Mouse (Mus musculus) large intestine, adult 2 months (tissue): Measurements from ENCODE around the gene Rpl18a. TPM values are rescaled to one million over a fixed set of nuclear protein-coding genes. Genes with fewer than 3 reads are reported as not detected.

Experiments
- DNase-seq: peaks from one replicate; pipeline ENCODE4 v3.0.0-alpha.2; 2012; ENCODE audit warnings: low read depth, low spot score
- WGBS: fragments of 180-500 bp; shearing (Covaris S2); methylation state at CpG from one replicate; pipeline ENCODE4 v1.1.7; 2018; 5-methylcytosine and 5-hydroxymethylcytosine counted together
- polyA plus RNA-seq: library from polyadenylated mRNA; depleted of rRNA; stranded (reverse); fragments of >200 nt; gene quantifications from 2 replicates; pipeline ENCODE4 v1.2.3, GENCODE M21; 2012

Gene Rpl18a
- polyA plus RNA-seq, 1 experiment, result 3,697 TPM

DNA sequence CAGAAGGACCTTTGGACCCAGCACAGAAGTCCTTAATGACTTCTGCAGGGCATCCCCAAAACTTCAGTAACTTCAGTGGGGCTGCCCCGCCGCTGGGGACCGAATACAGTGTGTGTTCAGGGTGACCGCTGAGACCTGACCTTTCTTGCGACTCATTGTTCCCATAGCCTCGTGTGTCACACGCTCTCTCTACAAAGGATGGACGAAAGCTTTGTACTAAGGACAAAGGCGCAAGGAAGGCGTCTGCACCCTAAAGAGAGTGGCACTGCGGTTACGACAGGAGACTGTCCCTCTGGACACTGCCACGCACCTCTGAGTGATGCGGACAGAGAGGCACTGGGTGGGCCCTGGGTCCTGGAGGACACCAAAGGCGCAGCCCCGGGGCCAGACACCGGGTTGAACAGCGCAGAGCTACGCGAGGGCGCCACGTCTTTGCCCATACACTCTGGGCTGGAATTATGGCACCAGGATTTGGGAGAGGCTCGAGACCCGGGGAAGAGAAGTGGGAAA is 32.4 kb downstream of the Rpl18a start:
- 5% methylated on average over 24 of the region's 24 CpGs for WGBS
- no peak for DNase-seq

DNA sequence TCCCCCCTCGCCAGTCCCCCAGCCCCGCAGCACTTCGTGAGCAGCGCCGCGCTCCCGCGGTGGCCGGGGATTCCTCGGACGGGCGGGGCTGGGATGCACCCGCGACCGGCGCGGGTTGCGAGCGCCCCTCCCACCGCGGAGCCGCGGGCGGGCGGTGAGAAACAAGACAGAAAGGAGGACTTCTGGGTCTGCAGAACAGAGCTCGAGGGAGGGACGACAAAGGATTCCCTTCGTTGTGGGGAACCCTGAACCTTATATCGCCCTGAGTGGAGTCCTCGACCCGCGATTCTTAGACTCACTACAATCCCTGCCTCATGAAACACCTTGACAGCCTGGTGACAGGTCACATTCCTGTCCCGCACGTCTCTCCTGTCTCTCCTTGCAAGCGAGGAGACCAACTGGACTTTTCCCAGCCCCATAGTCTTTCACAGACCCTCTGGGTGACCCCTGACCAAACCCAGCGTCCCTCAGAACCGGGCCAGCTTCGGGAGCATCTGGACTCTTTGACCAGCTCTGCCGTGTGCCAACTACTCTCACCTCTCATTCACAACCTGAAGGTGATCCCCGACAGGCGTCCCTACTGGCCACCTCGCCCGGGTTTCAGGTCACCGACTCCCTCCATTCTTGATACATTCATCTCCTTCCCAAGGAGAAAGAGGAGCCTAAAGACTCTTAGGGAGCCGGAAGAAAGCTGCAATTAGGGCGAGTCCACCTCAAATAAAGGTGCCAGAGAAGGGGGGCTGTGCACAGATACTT is 33.1 kb downstream of the Rpl18a start:
- DNase-seq, result no peak
- 3% methylated on average over 45 of the region's 46 CpGs for WGBS

DNA sequence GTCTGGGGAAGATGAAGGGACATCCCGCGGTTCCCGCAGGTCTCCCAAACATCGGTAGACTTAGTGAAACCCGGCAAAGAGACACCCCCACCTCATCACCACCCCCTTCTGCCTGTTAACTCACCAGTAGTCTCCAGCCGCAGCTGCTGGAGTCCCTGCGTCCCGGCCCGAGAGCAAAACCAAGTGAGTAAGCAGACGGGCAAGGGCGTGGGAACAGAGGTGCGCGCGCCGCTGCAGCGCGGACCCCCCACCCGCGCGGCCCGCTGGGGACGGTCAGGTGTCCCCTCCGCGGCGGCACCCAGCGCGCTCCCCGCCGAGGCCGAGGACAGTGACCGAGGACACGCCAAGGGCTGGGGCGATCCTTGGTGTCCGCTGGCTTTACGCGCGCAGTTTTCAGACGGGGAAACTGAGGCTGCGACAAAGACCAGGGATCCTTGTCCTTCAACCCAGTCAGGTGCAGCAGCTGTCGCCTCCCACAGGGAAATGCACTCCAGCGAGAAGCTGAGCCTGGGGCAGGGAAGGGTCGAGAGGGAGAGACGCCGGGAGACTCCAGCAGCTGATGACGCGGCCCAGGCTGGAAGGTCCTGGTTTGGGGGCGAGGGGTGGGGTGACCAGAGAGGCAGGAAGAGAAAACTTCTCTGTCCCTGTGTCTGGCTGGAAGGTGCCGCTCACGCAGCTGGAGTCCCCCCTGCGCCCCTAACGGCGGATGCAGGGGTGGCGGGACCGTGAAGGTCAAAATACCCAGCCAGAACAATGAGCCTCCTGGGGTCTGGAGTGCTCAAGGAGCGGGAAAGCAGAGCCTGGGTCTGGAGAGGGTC is 34.2 kb downstream of the Rpl18a start, which contains the start of gene Kcnn1:
Gene Kcnn1, minus strand, starts transcription at position 435 of the 818 bp plus-strand sequence.
- 2% methylated on average over 55 of the region's 55 CpGs for WGBS
- no peak for DNase-seq

DNA sequence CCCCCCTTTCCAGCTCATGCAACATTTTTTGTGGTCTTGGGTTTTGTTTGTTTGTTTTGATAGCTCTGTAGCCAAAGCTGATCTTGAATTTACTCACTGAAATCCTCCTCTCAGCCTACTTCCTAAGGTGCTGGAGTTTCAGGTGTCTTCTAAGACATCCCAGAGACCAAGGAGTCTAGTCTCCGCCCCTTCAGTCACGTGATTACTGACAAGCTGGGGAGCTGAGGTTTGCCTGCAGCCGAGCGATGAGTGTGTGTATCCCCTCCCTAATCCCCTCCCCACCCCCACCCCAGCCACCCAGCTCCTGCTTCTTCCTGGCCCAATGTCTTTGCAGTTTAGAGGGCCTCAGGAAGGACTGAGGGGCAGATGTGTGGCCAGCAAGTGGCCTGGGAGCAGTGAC is 39.7 kb downstream of the Rpl18a start:
- 56% methylated on average over 4 of the region's 4 CpGs for WGBS
- DNase-seq, result no peak

DNA sequence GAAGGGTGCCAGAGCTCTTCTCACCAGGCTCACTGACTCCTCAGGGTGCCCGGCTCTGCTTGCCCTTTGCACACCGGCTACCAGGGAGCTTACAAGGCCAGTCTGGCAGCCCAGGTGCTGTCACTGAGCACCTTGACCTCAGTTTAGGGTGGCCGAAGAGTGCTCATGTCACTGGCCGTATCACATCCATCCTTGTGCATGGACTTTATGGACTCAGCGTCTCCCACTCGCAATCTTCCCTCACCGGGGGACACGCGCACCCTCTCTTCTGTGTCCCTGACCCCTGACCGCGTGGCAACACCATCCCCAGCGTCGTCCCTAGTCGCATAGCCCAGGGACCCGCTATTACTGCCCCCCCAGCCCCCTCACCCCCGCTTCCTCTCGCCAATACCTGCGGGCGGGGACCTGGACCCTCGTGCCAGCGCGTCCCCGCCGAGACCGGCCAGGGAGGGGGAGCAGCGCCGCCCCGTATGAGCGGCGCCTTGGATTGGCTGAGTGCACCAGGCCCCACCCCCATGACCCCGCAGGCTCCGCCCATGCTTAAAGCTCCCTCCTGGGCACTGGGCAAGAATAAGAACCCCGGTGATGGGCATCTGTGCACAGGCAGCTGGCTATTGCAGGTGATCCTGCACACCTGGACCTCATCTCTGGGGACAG is 40.5 kb downstream of the Rpl18a start:
- DNase-seq, result no peak
- WGBS, result 6% methylated on average over 33 of the region's 33 CpGs

DNA sequence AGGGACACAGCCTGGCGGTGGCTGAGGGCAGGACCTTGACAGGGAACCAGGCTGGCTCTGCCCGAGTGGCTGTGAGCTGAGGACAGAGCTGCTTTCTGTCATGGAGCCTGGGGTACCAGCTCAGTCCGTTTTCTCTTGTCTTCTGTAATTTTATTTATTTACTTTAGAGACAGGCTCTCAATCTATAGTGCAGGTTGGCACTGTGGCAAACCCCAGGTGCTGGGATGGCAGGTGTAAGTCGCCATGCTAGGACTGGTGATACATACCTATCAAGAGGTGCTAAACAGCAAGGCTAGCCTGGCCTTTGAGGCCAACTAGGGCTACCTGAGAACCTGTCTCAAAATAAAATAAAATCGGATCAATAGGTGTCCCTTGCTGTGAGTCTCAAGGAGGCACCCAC is 41.2 kb downstream of the Rpl18a start:
- WGBS, result 71% methylated on average over 5 of the region's 5 CpGs
- no peak for DNase-seq

DNA sequence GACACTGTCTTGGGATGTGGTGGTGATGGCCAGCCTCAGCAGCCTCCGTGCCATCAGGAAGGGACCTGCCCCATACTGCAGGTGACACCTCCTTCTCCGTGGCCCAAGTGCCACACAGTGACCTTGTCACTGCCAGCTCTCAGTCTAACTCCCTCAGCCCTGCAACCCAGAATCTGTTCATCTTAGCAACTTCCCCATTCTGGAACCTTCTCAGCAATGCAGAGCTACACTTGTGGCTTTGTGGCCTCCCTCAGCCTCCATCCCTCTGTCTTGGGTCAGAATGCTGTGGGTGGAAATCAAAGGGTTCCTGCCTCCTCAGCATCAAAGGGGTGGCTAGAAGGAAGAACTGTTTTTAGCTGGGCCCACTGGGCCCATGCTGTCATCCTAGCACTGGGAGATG is 43.3 kb downstream of the Rpl18a start:
- 67% methylated on average over 2 of the region's 2 CpGs for WGBS
- no peak for DNase-seq

DNA sequence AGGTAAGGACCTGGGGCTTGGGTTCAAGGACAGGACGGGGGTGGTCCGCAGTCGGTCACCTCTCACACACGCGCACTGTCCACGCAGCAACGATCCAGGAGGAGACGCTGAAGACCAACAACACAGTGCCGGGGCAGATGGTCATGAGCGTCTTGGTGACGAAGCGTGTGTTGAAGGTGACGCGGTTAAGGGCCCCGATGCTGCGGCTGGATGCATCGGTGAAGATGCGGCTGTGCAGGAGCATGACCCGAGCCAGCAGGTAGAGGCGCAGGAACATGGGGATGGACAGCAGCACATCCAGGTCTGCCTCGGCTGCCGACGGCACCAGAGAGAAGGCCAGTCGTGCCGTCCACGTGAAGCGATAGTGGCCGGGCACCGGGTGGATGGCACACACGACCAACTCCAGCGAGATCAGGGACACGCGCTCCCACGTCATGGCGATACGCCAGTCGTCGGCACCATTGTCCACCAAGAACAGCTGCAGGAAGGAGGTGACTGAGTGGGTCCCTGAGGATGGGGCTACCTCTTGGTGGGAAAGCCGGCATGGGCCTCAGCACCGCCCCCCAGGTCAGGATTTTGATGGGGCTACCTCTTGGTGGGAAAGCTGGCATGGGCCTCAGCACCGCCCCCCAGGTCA is 44.5 kb downstream of the Rpl18a start:
- WGBS, result 88% methylated on average over 41 of the region's 41 CpGs

DNA sequence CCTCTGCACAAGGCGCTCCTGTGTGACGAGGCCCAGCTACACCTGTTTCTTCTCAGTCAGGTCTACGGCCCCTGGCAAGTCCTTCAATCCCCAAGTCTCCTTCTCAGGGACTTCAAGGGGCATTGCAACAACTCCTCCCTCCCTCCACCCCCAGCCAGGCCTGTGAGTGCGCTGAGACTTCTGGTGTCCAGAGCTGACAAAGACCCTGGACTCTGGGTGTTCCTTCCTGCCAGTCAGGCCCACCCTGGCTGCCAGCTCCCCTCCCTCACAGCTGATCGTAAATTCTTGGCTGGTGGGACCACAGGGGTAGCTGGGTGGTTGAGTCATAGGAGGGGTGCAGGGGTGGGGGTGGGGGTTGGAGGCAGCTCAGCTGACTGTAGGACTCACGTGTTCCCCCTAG is 45.4 kb downstream of the Rpl18a start:
- 58% methylated on average over 6 of the region's 6 CpGs for WGBS

More for the DNA sequence above, 44.5 kb downstream of the Rpl18a start:
- DNase-seq, result no peak

DNA sequence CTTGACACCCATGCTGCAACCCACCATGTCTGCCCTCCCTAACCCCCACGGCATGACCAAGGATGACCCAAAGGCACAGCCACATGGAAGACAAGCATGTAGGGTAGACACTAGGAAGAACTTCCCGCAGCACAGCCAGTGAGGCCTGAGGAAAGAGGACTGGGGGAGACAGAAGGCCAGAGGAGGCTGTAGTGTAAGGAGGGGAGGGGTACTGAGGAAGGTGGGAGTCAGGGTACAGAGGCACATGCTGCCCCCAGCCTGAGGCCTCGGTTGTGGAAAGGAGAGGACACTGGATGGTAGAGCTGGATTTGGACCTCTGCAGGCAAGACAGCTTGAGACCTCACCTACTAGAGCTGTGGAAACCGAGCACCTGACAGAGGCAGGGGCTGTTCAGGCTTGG is 46.3 kb downstream of the Rpl18a start:
- no peak for DNase-seq
- 91% methylated on average over 4 of the region's 4 CpGs for WGBS

More for the DNA sequence above, 45.4 kb downstream of the Rpl18a start:
- DNase-seq, result no peak

DNA sequence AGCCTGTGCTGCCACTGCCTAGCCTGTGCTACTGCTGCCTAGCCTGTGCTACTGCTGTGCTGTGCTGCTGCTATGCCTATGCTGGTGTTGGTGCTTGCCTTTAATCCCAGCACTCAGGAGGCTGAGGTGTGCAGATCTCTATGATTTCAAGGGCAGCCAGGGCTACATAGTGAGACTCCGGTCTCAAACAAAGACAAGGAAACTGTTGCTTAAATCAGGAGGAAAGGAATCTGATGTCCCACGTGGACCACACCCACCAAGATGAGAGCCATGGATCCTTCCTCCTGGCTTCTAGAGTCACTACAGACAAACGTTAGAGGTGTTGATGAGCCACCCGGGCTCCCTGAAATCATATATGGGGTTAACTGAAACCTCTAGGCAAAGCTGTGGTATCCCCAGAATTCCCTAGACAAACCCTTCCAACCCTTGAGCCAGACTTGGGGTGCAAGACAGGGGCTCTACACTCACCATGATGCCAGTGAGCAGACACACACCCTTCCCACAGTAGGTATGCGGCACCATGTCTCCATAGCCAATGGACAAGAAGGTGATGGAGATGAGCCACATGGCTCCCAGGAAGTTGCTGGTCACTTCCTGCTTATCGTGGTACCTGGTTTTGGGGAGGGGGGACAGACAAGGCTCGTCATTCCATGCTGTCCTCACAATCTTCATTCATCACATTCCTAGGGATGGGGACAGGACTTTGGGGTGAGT is 46.9 kb downstream of the Rpl18a start:
- no peak for DNase-seq
- 62% methylated on average over 7 of the region's 7 CpGs for WGBS

DNA sequence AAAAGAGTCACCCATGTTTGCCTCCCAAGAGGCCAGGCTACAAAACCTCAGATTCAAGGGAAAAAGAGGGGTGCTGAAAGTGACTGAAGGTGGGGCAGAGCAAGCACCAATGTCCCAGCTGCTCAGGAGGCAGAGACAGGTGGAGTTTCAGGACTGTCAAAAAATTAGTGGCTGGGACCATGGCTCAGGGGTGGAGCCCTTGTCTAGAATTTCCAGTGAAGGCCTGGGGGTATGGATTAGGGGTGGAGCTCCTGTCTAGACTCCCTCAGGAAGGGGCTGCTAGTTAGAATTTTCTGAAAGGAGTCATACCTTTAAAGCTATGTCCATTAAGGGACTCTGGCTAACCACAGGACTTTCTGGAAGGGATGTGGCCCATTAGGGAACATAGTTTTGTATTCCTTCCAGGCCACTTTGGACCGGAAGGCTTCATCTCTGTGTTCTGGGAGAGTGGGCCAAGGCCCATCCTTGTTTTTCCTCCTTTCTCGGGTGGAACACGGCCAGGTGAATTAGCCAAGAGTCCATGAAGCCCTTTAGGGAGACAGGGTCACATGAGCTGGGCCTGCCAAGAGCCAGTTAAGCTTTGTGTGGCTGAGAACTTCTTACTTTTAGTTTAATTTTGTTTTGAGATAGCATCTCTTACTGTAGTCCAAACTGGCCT is 47.8 kb downstream of the Rpl18a start:
- WGBS, result 61% methylated on average over 3 of the region's 3 CpGs

DNA sequence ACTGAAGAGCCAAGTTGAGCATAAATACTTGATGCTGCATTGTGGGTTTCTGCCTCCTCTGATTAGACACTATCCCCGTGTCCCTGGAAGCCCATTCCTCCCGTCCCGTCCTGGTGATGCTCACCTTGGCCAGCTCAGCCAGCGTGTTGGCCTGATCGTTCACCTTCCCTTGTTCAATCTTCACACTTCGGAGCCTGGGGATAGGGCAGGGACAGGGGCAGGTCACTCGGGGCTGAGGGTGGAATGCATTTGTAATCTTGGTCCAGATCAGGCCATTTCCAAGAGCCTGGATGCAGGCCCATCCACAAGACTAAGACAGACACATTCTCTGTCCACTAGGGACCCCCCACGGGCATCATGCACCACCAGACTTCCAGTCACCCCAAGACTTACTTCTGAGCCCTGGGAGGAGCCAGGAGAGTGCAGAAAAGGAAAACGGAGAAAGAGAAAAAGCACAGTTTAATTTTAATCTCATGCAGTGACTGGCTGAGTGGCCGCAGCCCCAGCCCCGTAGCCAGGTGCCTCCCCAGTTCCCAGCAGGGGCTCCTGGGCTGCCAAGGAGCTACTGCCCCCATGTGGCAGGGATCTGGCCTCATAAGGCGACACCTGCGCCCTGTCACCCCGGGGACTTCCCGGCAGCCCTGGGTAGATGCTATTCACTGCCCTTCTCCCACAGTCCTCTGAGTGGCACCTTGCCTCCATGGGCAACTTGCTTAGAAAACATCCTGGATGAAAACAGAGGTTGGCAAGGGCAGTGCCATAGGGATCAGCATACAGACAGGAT is 50.6 kb downstream of the Rpl18a start:
- no peak for DNase-seq
- 45% methylated on average over 15 of the region's 15 CpGs for WGBS

More for the DNA sequence above, 47.8 kb downstream of the Rpl18a start:
- DNase-seq, result no peak

DNA sequence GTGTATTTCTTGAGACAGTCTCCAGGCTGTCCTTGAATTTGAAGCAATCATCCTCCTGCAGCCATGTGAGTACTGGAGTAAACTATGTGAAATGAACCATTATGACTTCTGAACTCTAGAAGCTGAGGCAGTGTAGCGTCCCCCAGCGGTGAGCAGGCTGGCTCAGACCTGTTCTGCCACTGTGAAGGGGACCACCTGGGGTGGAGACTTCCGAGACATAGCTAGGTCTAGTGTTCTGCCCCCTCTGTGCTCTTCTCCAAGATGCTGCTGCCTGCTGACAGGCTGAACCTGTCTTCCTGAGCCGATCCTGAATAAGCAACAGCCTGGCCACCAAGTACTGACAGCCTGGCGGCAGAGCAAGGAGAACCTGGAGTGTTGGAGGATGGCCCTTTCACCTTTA is 52.1 kb downstream of the Rpl18a start:
- no peak for DNase-seq
- WGBS, result 50% methylated on average over 5 of the region's 5 CpGs
